Mouse (Mus musculus): Measurements from ENCODE around the gene Arsg.

The Arsg gene

DNA sequence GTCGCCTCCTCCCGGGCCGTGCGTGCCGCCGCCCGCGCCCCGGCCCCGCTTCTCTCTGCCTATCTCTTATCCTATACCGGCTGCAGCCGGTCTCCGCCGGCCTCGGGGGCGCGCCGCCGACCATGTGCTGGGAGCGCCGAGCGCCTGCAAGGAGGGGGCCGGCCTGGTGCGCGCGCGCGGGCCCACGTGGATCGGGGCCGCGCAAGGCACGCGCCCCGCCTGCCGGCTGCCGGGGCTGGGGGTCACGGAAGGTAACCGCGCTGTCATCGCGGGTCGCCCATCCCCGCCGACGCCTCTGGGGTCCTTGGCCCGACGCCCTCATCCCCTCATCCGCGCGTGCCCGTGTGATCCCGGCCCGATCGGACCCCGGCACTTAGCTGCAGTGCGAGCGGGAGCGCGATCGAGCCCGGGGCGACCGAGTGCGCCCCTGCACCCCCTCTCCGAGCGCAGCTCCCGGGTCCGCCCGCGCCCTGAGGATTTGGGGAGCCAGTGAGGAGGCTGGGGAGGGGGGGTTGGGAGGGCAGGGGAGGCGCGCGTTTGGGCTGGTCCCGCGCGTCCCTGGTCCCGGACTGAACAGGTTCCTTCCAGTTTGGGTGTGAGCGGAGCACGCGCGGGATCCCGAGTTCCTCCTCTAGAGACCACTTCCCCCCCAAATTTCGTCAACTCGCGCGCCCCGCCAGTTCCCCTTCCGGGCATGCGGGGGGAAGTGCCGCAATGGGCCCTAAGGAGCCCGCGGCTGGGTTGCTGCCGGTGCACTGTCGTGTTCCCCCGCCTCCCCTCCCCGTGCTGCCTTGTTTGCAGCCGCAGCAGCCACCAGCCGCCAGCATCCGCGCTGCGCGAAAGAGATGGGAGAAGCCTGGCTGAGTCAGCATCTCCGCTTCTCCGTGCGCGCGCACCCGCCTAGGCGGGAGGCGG is at the start of gene Arsg, which contains the start of gene Slc16a6:
Gene Arsg, plus strand, starts transcription at position 204 of the 915 bp plus-strand sequence.
Gene Slc16a6, minus strand, starts transcription at position 428 of the 915 bp plus-strand sequence.
- DNase-seq, result peak; percentile 88

DNA sequence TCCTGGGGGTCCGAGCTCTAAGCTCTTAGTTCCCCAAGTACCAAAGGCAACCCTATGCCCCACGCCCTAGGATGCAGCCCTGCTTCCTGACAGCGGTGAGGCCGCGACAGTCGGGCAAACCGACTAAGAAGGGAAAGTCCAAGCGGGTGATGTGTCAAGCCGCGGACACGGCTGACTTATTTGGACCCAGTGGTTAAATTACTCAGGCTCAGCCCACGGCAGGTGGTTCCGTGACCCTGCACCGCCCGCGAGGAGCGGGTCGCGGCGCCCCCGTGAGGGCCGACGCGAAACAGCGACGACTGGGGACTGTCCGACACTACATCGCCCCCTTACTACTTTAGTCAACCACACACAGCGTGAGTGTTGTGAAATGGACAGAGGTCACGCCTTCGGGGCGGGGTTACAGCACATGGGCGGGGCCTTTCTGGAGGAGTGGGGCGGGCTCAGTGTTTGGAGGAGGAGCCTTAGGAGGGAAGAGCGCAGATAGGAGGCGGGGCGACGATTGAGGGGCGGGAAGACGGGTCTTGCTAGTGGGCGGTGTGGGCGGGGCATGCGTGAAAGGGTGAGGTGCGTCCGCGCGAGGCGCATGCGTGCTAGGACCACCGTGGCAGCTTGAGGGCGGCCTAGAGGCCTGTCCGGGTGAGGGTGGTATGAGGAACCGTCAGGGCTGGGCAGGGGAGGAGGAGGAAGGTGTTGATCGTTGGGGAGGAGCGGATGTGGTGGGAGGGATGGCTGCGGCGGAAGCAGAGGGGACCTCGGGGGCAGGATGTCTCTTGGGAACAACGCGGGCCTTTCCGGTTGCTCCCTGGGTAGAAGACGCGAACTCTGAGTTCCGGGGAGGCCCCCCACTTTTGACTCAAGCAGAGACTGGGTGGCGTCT is 47.5 kb upstream of the Arsg start, which contains the start of gene Amz2:
Gene Amz2, plus strand, starts transcription at position 555 of the 880 bp plus-strand sequence.
- DNase-seq, result peak; percentile 100

DNA sequence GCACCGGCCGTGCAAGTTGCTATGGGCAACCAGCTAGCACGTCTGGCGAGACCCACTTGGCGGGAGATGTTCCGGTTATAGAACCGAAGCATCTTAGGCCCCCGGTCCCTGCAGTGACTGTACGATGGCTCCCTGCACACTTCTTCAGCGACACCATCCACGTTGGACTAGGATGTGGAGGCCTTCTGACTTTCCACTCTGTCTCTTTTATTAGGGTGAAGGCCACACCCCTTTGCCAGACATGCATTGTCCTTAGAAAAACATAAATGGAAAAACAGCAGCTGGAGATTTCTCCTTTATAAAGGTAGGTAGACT is 46.9 kb upstream of the Arsg start:
- DNase-seq, result no peak

DNA sequence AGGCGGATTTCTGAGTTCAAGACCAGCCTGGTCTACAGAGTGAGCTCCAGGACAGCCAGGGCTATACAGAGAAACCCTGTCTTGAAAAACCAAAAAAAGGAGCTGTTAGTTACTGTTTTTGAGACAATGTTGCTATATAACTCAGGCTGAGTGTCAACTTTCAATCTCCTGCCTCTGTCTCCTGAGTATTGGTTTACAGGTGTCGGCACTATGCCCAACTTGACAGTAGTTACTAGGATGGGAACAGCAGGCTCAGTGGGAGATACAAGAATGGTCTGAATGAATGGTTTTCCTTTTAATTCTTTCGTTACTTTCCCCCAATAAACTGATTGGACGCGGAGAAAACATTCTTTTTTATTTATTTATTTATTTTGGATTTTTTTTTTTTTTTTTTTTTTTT is 45.8 kb upstream of the Arsg start:
- DNase-seq, result no peak

DNA sequence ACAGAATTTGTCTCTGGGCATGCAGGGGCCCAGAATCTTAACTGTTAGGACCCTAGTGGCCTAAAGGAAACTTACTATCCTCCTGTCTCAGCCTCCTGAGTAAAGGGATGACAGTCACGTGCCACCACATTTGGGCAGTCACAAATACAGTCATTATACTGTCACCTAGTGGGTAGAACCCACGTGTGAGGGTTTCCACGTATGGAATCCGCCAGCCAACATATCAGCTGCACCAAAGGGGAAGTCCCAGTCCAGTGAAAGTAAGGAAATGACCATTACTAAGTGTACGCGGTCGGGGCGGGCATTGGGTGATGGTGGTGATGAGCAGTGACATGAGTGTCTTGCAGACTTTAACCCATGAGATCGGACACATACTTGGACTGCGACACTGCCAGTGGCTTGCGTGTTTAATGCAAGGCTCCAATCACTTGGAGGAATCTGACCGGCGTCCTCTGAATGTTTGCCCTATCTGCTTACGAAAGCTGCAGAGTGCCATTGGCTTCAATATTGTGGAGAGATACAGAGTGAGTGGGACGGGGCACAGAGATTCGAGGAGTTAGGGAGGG is 38.9 kb upstream of the Arsg start:
- no peak for DNase-seq

DNA sequence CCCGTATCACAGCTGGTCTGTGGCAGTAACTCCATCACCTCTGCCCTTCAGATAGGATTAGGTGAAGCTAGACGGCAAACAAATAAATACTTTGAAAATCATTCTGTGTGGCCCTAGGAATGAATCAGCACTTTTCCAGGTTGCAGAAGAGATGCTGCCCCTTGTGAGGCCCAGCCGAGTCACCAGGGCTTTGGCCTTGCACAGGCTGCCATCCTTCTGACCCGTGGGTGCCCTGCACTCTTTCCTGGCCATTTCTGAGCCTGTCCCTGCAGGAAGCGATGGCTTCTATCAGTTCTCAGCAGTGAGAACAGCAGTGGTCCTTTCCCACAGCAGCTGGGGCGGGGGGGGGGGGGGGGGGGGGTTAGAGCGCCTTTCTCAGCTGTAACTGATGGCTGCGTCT is 36.3 kb upstream of the Arsg start:
- DNase-seq, result no peak

- no peak for DNase-seq
Observed at GRCm38 (mm10) chr11:109439209-109439608, 34.0 kb upstream of the Arsg start.

- peak; percentile 70 for DNase-seq
Observed at GRCm38 (mm10) chr11:109439829-109440340, 33.3 kb upstream of the Arsg start.

DNA sequence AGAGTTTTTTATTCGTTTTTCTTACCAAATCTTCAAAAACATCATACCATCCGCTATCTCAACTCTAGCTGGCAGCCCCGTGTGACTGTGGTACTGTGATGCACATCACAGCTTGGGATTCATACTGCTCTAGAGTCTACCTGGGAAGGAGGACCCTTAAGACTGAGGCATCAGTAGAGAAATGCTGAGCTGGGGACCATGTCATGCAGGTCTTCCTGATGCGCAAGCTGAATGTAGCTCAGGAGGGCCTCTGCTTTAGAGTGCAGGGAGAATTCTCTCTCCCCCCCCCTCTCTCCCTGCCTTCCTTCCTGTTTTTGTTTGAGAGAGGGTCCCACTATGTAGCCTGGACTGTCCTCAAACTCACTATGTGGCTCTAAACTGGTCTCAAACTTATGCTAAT is 32.5 kb upstream of the Arsg start:
- no peak for DNase-seq

GRCm38 (mm10) chr11:109441119-109441518 is 32.1 kb upstream of the Arsg start:
- no peak for DNase-seq

- DNase-seq, result no peak
Observed at GRCm38 (mm10) chr11:109442166-109442730, 30.9 kb upstream of the Arsg start.

DNA sequence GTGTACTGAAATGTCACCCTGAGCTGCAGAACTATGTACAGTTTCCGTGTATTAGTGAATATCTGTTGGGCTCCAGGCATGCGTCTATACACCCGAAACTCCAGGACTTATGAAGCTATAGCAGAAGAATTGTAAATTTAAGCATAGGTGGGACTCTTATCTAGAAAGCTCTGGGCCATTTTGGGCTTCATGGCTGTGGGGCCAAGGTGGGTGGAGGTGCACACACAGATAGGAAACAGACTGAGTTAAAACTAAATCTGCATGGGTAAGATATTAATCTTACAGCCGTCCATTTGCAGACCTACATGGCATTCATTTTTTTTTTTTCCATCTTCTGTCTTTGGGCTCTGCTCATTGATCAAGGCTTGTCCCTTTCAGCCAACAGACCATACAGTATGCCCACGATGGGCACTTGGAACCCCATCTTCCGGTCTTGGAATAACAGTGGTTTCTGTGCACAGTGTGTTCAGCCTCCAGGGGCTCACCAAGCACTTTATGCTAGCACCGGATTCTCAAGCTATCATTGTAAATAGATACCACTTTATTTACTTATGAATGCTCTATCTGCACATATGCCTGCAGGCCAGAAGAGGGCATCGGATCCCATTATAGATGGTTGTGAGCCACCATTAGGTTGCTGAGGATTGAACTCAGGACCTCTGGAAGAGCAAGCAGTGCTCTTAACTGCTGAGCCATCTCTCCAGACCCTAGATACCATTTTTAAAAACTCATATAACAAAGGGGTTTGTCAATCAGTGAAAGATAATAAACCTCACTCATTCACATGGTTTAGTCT is 29.5 kb upstream of the Arsg start:
- DNase-seq, result no peak

DNA sequence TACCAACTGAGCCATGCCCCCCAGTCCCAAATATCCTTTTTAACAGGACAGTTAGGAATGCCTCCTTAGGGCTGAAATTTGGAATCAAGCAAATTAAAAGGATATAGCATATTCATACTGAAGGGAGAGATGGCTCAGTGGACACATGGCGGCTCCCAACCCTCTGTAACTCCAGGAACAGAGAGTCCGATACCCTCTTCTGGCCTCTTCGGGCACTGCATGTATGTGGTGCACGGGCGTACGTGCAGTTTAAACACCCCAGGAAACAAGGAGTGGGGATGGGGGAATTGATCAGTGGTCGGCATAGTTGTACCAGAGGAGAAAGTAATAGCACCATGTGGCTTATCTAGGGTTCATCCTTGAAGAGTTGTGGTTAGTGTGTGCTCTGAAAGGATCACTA is 28.6 kb upstream of the Arsg start:
- peak; percentile 50 for DNase-seq

DNA sequence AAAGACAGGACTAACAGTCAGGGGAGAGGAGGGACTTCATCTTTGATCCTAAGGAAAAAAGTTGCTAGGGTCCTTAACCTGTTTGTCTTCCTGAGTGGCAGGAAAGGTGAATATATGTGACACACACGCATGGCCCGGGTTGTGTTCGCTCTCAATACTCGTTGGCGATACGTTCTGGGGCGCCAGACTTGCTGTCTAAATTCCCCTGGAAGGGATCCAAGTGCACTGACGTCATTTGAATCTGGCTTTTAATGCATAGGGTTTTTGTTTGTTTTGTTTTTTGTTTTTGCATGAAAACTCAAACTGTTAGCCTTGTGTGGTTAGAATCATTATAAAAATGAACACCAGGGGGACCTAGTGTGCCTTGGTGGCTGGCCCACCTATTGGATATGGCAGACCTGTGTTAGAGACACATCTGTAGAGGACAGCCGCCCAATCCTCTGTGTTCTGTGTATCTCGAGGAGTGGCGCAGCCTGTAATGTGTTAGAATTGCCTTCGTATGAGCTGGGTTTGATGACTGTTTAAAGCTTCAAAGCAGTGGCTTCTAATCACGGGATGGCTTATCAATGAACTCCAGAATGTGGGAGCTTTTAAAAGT is 27.6 kb upstream of the Arsg start:
- peak; percentile 81 for DNase-seq

- DNase-seq, result no peak
Observed at GRCm38 (mm10) chr11:109451169-109451568, 22.0 kb upstream of the Arsg start.

GRCm38 (mm10) chr11:109456261-109456660 is 16.9 kb upstream of the Arsg start:
- DNase-seq, result no peak

DNA sequence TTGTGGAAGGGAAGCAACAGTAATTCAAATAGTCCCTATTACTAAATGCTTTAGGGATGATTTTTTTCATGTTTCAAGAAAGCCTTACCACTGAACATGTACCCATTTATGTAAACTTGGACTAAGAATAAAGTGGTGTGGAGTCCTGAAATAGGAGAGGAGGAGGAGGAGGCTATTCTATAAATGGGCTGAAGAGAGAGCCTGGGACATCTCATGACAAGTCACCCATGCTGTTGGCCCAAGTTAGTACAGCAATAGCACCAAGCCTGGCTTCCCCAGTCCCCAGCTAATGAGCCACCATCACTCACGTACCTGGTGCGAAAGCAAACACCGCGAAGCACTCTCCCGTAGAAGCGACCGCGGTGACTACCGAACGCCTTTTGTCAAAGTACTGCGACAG is 15.0 kb upstream of the Arsg start:
- no peak for DNase-seq

GRCm38 (mm10) chr11:109460586-109460985 is 12.6 kb upstream of the Arsg start:
- DNase-seq, result no peak

GRCm38 (mm10) chr11:109465068-109465467 is 8.1 kb upstream of the Arsg start:
- DNase-seq, result no peak

GRCm38 (mm10) chr11:109466987-109467386 is 6.2 kb upstream of the Arsg start:
- DNase-seq, result no peak

DNA sequence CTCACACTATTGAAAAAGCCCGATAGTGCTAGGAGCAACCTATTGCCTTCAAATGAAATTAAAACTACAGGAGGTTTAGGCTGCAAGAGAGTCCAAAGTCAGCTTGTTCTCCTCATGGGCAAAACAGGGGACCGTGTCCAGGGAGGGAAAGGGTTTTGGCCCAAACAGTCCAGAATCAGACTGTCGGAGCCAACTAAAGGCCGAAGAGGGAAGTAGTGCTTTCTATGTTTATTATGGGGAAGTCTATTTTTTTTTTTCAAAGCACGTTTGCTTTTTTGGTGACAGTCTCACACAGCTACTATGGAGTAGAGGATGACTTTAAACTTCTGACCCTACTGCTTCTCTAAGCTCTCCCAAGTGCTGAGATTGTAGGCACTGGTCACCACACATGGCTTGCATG is 5.0 kb upstream of the Arsg start:
- no peak for DNase-seq

GRCm38 (mm10) chr11:109470170-109470569 is 3.0 kb upstream of the Arsg start:
- no peak for DNase-seq
